Mouse (Mus musculus): ENCODE data around the gene Wdr54.

DNA sequence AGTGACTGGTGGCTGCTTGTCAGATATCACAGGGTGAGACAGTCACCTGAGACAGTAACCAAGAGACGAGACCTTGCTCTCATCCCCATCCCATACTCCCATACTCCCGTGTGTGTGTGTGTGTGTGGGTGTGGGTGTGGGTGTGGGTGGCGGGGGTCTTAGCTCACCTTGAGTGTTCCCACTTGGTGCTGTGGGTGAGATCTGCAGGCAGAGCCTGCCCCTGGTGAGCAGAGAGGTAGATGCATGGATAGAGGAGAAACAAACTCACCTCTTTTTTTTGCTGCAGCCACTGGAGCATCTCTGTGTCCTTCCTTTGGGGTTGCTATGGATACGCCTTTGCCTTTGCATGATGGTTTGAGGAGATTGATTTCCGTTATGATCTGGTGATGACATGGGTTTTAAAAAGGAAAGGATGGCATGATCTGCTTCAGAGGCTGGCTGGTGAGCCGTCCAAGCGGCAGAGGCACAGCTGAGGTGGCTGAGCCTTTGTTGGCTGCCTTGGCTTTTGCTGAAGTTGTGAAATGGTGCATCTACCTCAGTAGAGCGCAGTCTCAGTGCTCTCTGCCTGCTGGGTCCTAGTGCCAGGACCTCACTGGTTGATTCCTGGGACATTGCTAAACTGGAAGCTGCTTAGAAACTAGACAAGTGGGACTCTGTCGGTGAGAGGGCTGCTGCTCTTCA is 16.2 kb upstream of the Wdr54 start:
- TF ChIP-seq CTCF (IDR thresholded peaks at IDR 0.05; ENCODE audit: borderline replicate concordance, extremely low read depth, insufficient read depth, insufficient read length) (no peak), POLR2A (IDR thresholded peaks at IDR 0.05; ENCODE audit: borderline replicate concordance, extremely low read depth, insufficient read depth, insufficient read length, poor library complexity, severe bottlenecking) (0 out of 2 replicates have a peak, but pooled peaks have one; percentile 12)
